Mouse (Mus musculus) right cerebral cortex, postnatal 4 days (tissue): Measurements from ENCODE around the gene Gtf2i.

Experiments
- DNase-seq: peaks from one replicate; pipeline ENCODE4 v3.0.0-alpha.2; 2022

Gtf2i gene

GRCm38 (mm10) chr5:134321699-134322098 lies 7.1 kb upstream of the Gtf2i start:
- DNase-seq, result no peak

DNA sequence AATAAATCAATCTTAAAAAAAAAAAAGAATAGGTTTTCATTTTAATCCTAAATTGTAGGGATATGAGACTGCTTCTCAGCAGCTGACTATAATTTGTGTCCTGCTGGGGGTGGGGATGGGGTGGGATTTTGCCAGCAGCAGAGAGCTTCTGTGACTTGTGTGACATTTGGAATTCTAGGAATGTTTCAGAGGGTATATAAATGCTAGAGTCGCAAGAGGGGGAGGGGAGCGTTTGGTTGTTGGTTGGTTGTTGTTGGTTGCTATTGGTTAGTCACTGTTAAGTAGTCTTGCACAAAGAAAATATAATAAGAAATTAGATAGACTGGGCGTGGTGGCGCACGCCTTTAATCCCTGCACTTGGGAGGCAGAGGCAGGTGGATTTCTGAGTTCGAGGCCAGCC lies 4.3 kb upstream of the Gtf2i start:
- DNase-seq, result no peak

DNA sequence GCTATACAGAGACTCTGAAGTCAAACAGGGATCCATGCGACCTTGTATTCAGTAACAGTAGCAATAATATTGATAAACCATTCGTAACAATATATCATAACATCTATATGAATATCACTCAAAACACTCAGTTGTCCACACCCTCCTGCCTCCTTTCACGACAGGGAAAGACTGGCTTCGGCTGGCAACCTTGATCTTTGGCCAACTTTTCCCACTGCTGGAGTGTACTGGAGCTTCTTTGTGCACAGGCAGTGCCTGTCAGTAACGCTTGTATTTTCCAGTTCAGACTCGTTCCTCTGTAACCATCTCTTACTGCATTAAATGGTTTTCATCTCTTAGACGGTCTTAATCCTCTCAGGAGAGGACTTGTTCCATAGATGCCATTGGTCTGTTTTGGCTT lies 2.2 kb upstream of the Gtf2i start:
- DNase-seq, result no peak

- peak; percentile 61 for DNase-seq
Observed at GRCm38 (mm10) chr5:134315623-134316350, 1.2 kb upstream of the Gtf2i start.

- no peak for DNase-seq
Observed at GRCm38 (mm10) chr5:134314068-134314674, 389 bp downstream of the Gtf2i start.

DNA sequence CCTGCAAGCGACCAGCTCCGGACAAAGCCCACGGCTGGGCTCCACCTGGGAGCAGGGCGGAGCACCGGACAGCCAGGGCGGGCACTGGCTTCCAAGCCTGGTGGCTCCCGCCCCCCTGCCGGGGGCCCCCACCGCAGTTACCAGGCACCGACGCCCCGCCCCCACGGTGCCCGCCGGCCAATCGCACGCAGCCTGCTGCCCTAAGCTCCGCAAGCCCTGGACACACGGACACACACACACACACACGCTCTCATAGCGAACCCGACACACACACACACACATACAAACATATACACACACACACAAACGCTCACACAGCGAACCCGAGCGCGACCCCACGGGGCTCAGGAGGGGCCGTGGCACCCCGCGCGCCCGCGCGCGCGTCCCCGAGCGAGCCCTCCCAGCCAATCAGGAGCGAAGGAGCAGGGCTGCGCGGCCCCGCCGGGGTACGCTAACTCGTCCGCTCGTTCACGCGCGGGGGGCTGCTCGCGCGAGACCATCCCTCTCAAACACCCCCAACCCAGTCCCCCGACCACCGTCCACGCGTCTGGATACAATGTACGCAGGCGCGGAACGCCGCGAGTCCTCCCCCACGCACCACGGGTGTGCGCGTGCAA lies 1.0 kb downstream of the Gtf2i start:
- DNase-seq, result peak; percentile 95

GRCm38 (mm10) chr5:134312691-134313450 lies 1.7 kb downstream of the Gtf2i start:
- no peak for DNase-seq

DNA sequence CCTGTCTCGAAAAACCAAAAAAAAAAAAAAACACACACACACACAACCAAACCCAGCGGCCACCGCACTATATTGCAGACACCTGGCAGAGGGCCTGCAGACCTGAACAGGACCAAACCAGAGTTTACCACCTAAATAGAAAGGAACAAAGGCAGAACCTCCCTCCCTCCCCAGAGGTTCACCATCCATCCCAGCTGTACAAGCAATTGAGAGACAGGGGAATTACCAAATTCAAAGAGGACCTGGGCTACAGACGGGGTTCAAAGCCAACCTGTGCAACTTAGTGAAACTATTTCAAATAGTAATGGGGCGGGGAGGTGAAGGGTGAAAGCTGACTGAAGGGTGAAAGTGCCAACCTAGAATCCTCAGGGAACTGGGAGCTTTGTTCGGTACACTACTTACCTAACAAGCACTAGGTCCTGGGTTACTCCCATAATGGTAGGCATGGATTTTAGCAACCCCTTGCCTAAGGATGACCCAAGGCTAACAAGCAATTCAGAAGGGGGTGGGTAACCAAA lies 2.6 kb downstream of the Gtf2i start:
- DNase-seq, result no peak

DNA sequence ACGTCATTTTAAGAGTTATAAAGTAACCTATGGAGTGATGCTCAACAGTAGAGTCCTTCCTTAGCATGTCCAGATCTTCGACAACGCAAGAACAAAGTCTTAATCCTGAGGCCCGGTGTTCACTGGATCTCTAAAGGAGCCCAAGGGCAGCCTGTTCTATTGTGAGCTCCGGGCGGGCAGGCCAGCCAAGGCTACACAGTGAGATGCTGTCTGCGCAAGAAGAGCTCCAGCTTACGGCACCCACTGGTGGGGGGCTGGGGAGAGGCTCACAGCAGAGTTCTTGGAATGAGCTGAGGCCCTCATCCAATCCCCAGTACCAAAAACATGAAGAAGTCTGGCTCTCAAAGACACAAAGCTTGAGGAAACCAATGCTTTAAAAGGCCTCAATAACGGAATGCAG lies 4.4 kb downstream of the Gtf2i start:
- no peak for DNase-seq

DNA sequence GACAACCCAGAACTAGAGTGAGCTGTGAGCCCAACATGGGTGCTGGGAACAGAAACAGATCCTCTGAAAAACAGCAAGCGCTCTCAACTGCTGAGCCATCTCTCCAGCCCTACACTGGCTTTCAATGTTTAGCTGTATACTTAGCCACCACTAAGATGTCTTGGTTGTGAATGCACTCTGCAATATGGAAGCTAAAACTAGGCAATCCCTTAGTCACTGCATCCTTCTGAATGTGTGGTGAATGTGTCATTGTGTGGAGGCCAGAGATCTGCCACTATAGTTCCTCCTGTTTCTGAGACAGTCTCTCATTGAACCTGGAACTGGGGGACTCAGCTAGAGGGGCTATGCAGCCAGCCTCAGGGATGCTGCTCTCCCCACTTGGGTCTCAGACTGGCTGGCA lies 5.2 kb downstream of the Gtf2i start:
- DNase-seq, result no peak

GRCm38 (mm10) chr5:134304639-134305038 lies 9.9 kb downstream of the Gtf2i start:
- no peak for DNase-seq

DNA sequence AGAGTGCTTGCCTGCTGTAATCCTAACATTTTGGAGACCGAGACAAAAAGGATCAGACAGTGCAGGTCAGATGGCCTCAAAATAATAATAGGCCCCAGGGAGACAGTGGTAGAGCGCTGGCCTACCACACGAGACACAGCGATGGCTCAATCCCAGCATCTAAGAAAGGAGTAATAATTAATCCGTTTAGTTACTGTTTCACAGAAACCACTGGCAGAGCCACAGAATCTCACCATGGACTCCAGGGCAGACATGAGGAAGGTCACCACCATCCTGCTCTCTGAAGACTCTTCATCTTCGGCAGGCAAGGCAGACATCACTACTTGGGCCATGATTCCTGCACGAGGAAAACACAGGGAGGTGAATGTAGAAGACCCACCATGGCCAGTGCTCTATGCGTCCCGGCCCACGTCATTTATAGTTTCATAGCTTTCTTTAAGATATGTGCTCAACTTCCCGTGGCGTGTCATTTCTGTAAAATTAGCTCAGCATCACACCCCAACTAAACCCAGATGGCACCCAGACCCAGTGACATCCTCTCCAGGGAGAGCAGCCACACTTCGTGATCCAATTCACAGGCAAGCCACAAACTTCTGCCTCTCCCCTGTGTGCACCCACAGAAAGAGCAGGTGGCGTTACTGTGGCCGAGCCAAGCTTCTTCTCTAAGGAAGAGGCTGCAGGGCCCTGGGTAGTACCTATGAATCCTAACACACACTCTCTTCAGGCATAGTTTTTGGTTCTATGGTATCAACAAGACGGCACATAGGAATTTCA lies 19.1 kb downstream of the Gtf2i start:
- DNase-seq, result no peak

GRCm38 (mm10) chr5:134294606-134295005 lies 20.0 kb downstream of the Gtf2i start:
- DNase-seq, result no peak

- no peak for DNase-seq
Observed at GRCm38 (mm10) chr5:134291096-134291495, 23.5 kb downstream of the Gtf2i start.

- DNase-seq, result no peak
Observed at GRCm38 (mm10) chr5:134289935-134290560, 24.5 kb downstream of the Gtf2i start.

GRCm38 (mm10) chr5:134288071-134288470 lies 26.5 kb downstream of the Gtf2i start:
- no peak for DNase-seq

DNA sequence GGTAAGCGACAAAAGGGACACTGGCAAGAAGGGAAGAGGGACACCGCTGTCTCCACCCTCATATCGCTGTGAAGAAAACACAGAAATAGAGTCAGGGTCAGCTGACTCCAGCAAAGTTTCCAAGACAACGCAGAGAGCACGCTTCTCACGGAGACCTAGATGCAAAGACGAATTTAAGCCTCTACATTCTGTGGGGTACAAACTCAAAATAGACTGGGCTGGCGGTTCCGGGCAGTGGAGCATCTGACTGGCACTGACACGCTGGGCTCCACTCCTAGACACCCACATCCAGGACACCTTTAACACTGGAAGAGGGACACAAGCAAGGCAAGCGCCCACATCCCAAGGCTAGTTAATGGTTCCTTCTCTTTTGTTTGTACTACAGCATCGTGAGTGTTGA lies 29.6 kb downstream of the Gtf2i start:
- DNase-seq, result no peak

DNA sequence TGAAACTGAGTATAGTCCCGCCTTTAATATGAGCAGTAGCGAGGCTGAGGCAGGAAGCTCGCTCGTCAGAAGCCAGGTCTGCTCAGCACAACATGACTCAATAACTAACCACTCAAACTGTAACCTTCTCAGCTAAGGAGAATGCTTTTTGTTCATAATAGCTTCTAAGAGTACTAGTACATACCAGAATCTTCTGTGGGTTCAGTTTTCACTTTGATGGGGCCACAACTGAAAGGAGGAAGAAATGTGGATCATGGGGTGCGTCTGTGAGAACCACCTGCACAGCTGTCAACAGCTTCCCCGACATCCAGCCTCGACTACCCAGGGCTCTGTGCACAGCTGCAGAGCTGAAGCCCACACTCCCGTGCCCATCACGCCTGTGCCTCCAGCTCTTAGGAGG lies 32.0 kb downstream of the Gtf2i start:
- no peak for DNase-seq

GRCm38 (mm10) chr5:134282076-134282475 lies 32.5 kb downstream of the Gtf2i start:
- DNase-seq, result no peak

- no peak for DNase-seq
Observed at GRCm38 (mm10) chr5:134279371-134279770, 35.2 kb downstream of the Gtf2i start.

GRCm38 (mm10) chr5:134277109-134277508 lies 37.5 kb downstream of the Gtf2i start:
- no peak for DNase-seq

- DNase-seq, result no peak
Observed at GRCm38 (mm10) chr5:134275556-134275955, 39.0 kb downstream of the Gtf2i start.
